Mouse (Mus musculus) spleen, adult 2 months (tissue): ENCODE measurements at regions not wholly inside any gene's neighbourhood (a gene's known extent, or its start where the extent isn't known, plus 50 kb on each side); places are given as distances from the start of the nearest gene placed in this dataset.

Source experiments
- DNase-seq, 2 experiments: peaks; one replicate each; pipeline versions ENCODE4 v3.0.0 to v3.0.0-alpha.2; 2012 to 2021; ENCODE audit warnings: low spot score in 2 of 2, low read depth in 1 of 2
- H3K27ac ChIP-seq: fragments of 200-500 bp; 2 replicates; pipeline ENCODE4 v1.5.1; 2012; ENCODE audit warnings: low read length, inconsistent platforms; ENCODE audit not compliant: insufficient read depth
- H3K27me3 ChIP-seq: fragments of 200-500 bp; 2 replicates; pipeline ENCODE4 v1.6.1; 2012; ENCODE audit warnings: mild to moderate bottlenecking, moderate library complexity, low read length, inconsistent platforms; ENCODE audit not compliant: control insufficient read depth, insufficient read depth
- H3K36me3 ChIP-seq: fragments of 200-500 bp; 2 replicates; pipeline ENCODE4 v1.6.1; 2012; ENCODE audit warnings: mild to moderate bottlenecking, low read length, inconsistent platforms; ENCODE audit not compliant: control insufficient read depth, insufficient read depth
- H3K4me1 ChIP-seq: fragments of 200-500 bp; 2 replicates; pipeline ENCODE4 v1.6.1; 2011; ENCODE audit warnings: inconsistent platforms; ENCODE audit not compliant: control insufficient read depth, insufficient read depth, insufficient read length
- H3K4me3 ChIP-seq: fragments of 200-500 bp; 2 replicates; pipeline ENCODE4 v1.5.1; 2011; ENCODE audit warnings: mild to moderate bottlenecking, inconsistent platforms; ENCODE audit not compliant: insufficient read depth, insufficient read length; ENCODE audit errors: extremely low read depth
- CTCF ChIP-seq: fragments of 200-500 bp; IDR thresholded peaks from 2 replicates; pipeline ENCODE4 v1.5.1; 2011; ENCODE audit warnings: mild to moderate bottlenecking, inconsistent platforms; ENCODE audit not compliant: insufficient read depth, insufficient read length, insufficient replicate concordance; ENCODE audit errors: extremely low read depth
- POLR2A ChIP-seq: fragments of 200-500 bp; IDR thresholded peaks from 2 replicates; pipeline ENCODE4 v1.6.1; 2011; ENCODE audit warnings: low read depth, low read length, inconsistent platforms
- WGBS: fragments of 180-500 bp; shearing (Covaris S2); methylation state at CpG from one replicate; pipeline ENCODE4 v1.1.7; 2018; 5-methylcytosine and 5-hydroxymethylcytosine counted together

DNA sequence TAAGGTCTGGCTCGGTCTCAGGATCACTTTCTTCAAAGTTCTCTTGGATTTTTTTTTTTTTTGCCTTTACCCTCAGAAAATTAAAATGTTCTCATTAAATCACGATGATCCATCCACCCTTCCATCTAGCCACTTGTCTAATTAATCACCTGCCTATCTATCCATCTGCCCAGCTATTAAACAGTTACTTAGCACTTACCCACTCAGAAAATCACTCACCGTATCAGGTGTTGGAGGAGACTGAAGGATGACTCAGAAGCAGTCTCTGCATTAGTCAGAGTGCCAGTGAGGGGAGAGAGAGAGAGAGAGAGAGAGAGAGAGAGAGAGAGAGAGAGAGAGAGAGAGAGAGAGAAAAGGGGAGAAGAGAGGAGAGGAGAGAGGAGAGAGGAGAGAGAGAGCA, 134.1 kb downstream of the 4930564D02Rik start:
- no peak for DNase-seq
- Histone ChIP-seq H3K27ac (no peak overlapping the region), H3K27me3 (no peaks in the 10 kb centered on the region), H3K36me3 (no peaks in the 10 kb centered on the region), H3K4me3 (no peak overlapping the region), H3K4me1 (no peaks in the 10 kb centered on the region)
- TF ChIP-seq POLR2A, result no peak
- TF ChIP-seq CTCF, result no peak
- 88% methylated on average over 3 of the region's 3 CpGs for WGBS

DNA sequence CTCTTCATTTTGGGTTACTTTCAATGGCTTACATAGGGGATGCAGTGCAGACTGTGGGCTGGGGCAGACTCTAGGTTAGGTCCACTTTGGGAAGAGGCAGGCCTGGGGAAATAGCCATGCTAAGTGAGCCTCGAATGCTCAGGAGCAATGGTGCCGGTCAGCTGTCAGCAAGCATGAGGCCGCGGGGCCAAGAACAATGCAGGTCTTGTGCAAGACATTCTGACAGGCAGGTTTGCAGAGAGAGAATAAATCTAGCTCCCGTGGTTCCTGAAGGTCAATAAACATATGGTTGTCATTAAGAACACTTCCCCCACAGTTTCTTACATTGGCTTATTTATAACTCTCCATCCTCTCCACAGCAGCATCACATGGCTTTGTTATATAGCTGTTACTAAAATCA, 142.5 kb downstream of the 4930564D02Rik start:
- H3K27me3 ChIP-seq, result no peaks in the 10 kb centered on the region
- no peaks in the 10 kb centered on the region for H3K4me1 ChIP-seq
- H3K36me3 ChIP-seq, result no peaks in the 10 kb centered on the region
- H3K27ac ChIP-seq, result no peak overlapping the region
- DNase-seq, result no peak
- TF ChIP-seq POLR2A (no peak), CTCF (no peak)
- 65% methylated on average over 5 of the region's 5 CpGs for WGBS
- no peak overlapping the region for H3K4me3 ChIP-seq

DNA sequence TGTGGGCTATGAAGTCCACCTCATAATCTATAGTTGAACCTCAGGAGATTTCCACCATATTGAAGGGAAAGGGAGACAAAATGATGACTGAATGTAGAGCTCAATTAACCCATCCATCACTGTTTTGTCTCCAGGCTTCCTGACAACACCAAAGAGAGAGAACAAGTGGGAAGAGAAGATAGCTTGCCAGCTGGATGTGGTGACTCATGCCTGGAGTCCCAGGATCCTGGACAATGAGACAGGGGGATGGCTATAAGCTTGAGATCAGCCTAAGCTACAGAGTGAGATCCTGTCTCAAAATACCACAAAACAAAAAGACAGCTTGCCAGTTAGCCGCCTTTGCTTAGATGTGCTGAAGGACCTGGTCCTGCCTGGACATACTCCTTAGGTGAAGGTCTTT, 144.4 kb downstream of the 4930564D02Rik start:
- no peak overlapping the region for H3K4me3 ChIP-seq
- no peak overlapping the region for H3K27ac ChIP-seq
- no peaks in the 10 kb centered on the region for H3K4me1 ChIP-seq
- TF ChIP-seq POLR2A (no peak), CTCF (no peak)
- H3K27me3 ChIP-seq, result no peaks in the 10 kb centered on the region
- WGBS, result 83% methylated on average over 1 of the region's 1 CpGs
- DNase-seq, result no peak
- H3K36me3 ChIP-seq, result no peaks in the 10 kb centered on the region

DNA sequence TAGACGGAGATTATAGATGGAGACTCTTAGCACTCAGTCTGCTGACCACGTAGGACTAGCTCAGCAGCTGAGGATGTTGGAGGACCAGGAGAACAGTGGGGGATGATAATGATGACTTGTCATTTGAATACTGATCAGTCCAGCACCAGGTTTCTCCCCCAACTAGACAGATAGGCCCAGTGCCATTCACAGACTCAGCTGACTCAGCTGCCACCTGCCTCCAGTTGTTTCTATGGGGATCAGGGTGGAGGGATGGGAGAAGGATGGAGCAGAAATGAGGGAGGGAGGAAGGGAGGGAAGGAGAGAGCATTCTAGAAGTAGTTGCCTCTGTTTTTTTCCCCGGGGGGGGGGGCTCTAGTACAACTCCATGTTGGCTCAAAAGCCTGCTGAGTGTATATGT, 145.1 kb downstream of the 4930564D02Rik start:
- DNase-seq, result no peak
- H3K27ac ChIP-seq, result no peak overlapping the region
- H3K27me3 ChIP-seq, result no peaks in the 10 kb centered on the region
- no peak for TF ChIP-seq CTCF
- TF ChIP-seq POLR2A, result no peak
- WGBS, result 72% methylated on average over 3 of the region's 3 CpGs
- H3K36me3 ChIP-seq, result no peaks in the 10 kb centered on the region
- H3K4me3 ChIP-seq, result no peak overlapping the region
- no peaks in the 10 kb centered on the region for H3K4me1 ChIP-seq

- H3K27ac ChIP-seq, result no peak overlapping the region
- no peak for DNase-seq
- H3K4me1 ChIP-seq, result no peaks in the 10 kb centered on the region
- no peak overlapping the region for H3K4me3 ChIP-seq
- H3K27me3 ChIP-seq, result no peaks in the 10 kb centered on the region
- no peaks in the 10 kb centered on the region for H3K36me3 ChIP-seq
- no peak for TF ChIP-seq POLR2A
- no peak for TF ChIP-seq CTCF
- 71% methylated on average over 4 of the region's 4 CpGs for WGBS
These were observed 148.2 kb downstream of the 4930564D02Rik start for GRCm38 (mm10) chr3:105214867-105215266.

DNA sequence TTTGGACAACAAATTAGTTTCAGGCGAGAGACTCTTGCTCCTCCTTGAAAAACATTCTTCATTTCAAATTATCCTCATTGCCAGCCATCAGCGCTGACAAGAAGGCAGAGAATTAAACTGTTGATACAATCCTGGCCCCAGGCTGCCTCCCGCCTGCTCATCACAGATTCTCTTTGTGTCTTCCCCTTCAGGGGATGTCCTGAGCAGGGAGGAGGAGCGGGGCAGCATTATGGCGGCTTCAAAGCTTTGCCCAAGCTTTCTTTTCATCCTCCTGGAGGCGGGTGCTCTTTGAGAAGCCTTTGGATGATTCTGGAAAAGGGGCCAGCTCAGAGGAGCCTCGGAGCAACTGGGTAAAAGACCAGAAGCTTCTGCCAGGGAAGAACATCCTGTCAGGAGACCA, 149.1 kb downstream of the 4930564D02Rik start:
- H3K36me3 ChIP-seq, result no peaks in the 10 kb centered on the region
- 84% methylated on average over 7 of the region's 7 CpGs for WGBS
- no peak for TF ChIP-seq POLR2A

DNA sequence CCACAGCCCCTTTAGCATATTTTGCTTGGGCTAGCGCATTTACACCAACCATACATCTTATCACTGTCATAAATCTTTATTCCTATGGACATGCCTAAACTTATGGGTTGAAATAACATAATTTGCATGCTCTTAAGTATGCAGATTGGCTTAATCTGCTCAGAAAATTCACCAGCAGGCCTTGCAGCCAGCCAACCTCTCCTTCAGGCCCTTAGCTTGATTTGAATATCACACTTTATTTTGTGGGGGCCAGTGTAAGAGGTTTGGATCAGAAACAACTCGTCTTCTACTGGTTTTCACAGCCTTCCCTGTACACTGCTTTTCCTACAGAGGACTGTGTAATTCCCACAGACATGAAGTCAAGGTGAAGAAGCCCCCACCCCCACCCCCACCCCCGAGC, 153.0 kb downstream of the 4930564D02Rik start:
- WGBS, result 67% methylated on average over 3 of the region's 3 CpGs
- no peak overlapping the region for H3K4me3 ChIP-seq
- no peaks in the 10 kb centered on the region for H3K27me3 ChIP-seq
- no peaks in the 10 kb centered on the region for H3K4me1 ChIP-seq
- H3K27ac ChIP-seq, result no peak overlapping the region
- H3K36me3 ChIP-seq, result no peaks in the 10 kb centered on the region
- TF ChIP-seq POLR2A (no peak), CTCF (no peak)
- DNase-seq, result no peak

More for the DNA sequence above, 149.1 kb downstream of the 4930564D02Rik start:
- Histone ChIP-seq H3K4me3 (no peak overlapping the region), H3K27me3 (no peaks in the 10 kb centered on the region), H3K4me1 (no peaks in the 10 kb centered on the region), H3K27ac (no peak overlapping the region)
- DNase-seq, result no peak

GRCm38 (mm10) chr3:105220641-105221040, 154.0 kb downstream of the 4930564D02Rik start:
- Histone ChIP-seq H3K27ac (no peak overlapping the region), H3K4me1 (no peaks in the 10 kb centered on the region), H3K4me3 (no peak overlapping the region), H3K27me3 (no peaks in the 10 kb centered on the region), H3K36me3 (no peaks in the 10 kb centered on the region)
- no peak for TF ChIP-seq POLR2A
- no peak for TF ChIP-seq CTCF
- WGBS, result 81% methylated on average over 1 of the region's 1 CpGs
- no peak for DNase-seq
